Mouse (Mus musculus) c-Kit-positive CD71-positive TER-119-negative erythroid progenitor cells, embryonic 14.5 days (primary cell): ENCODE measurements around the gene Sel1l2.

ENCODE experiments used
- DNase-seq: peaks from one replicate; pipeline ENCODE4 v3.0.0-alpha.2; 2013; ENCODE audit warnings: low read depth

The Sel1l2 gene

GRCm38 (mm10) chr2:140389525-140389924 lies at the start of gene Sel1l2:
TSS of gene Sel1l2 (minus strand) at chr2:140389706.
- DNase-seq, result no peak

GRCm38 (mm10) chr2:140439081-140439480 lies 49.6 kb upstream of the Sel1l2 start:
- DNase-seq, result no peak

GRCm38 (mm10) chr2:140427283-140427682 lies 37.8 kb upstream of the Sel1l2 start:
- peak; percentile 48 for DNase-seq

GRCm38 (mm10) chr2:140425844-140426243 lies 36.3 kb upstream of the Sel1l2 start:
- no peak for DNase-seq

GRCm38 (mm10) chr2:140395744-140396231 lies 6.3 kb upstream of the Sel1l2 start:
- no peak for DNase-seq

- peak; percentile 96 for DNase-seq
Measured at GRCm38 (mm10) chr2:140395179-140395578, 5.7 kb upstream of the Sel1l2 start, which contains the start of gene Macrod2. TSS of gene Macrod2 (plus strand) at chr2:140395309.

- DNase-seq, result no peak
Measured at GRCm38 (mm10) chr2:140364804-140365203, 24.7 kb downstream of the Sel1l2 start.

GRCm38 (mm10) chr2:140359905-140360304 lies 29.6 kb downstream of the Sel1l2 start:
- no peak for DNase-seq

GRCm38 (mm10) chr2:140342394-140342793 lies 47.1 kb downstream of the Sel1l2 start:
- DNase-seq, result no peak

- DNase-seq, result no peak
Measured at GRCm38 (mm10) chr2:140330508-140331306, 58.8 kb downstream of the Sel1l2 start.

- DNase-seq, result no peak
Measured at GRCm38 (mm10) chr2:140302976-140303708, 86.4 kb downstream of the Sel1l2 start.

- no peak for DNase-seq
Measured at GRCm38 (mm10) chr2:140297155-140297554, 92.4 kb downstream of the Sel1l2 start.

- DNase-seq, result no peak
Measured at GRCm38 (mm10) chr2:140293820-140294219, 95.7 kb downstream of the Sel1l2 start.

GRCm38 (mm10) chr2:140280808-140281207 lies 108.7 kb downstream of the Sel1l2 start:
- DNase-seq, result no peak

- DNase-seq, result no peak
Measured at GRCm38 (mm10) chr2:140255595-140256141, 133.8 kb downstream of the Sel1l2 start.

GRCm38 (mm10) chr2:140254256-140254655 lies 135.2 kb downstream of the Sel1l2 start:
- no peak for DNase-seq

GRCm38 (mm10) chr2:140243105-140243504 lies 146.4 kb downstream of the Sel1l2 start:
- no peak for DNase-seq

GRCm38 (mm10) chr2:140242398-140242797 lies 147.1 kb downstream of the Sel1l2 start:
- DNase-seq, result no peak

GRCm38 (mm10) chr2:140237245-140237644 lies 152.3 kb downstream of the Sel1l2 start:
- no peak for DNase-seq

GRCm38 (mm10) chr2:140230295-140230694 lies 159.2 kb downstream of the Sel1l2 start:
- DNase-seq, result no peak

GRCm38 (mm10) chr2:140220325-140220724 lies 169.2 kb downstream of the Sel1l2 start:
- DNase-seq, result no peak

- no peak for DNase-seq
Measured at GRCm38 (mm10) chr2:140215965-140216364, 173.5 kb downstream of the Sel1l2 start.

- no peak for DNase-seq
Measured at GRCm38 (mm10) chr2:140215415-140215814, 174.1 kb downstream of the Sel1l2 start.
